In genomic region chr5:146385989-146386388, GRCm38 (mm10) we compare ENCODE assay signal across 9 mouse cellular contexts. TPM values are rescaled to one million over a fixed set of nuclear protein-coding genes. Genes with fewer than 3 reads are reported as not detected.
DNase-seq lines count a peak whose midpoint lies in the region; ATAC-seq and TF ChIP-seq lines count a peak whose summit lies in the region.
"Had no signal": no experiment of that assay in that cellular context is flagged by ENCODE, and none has a peak within 500 bp of the region (broad histone marks: within the 10 kb centered on the region; RNA-seq: fewer than 3 reads in every experiment).

No protein-coding gene starts in this region.

- H3K4me2 ChIP-seq in forebrain, embryonic 16.5 days (ENCODE audit: low read length), result peak overlapping the region; percentile 90
- H3K4me2 ChIP-seq in midbrain, embryonic 11.5 days, result peak overlapping the region; percentile 60

- no peaks in the 10 kb centered on the region for H3K36me3 ChIP-seq in forebrain, embryonic 16.5 days (ENCODE audit: control insufficient read depth, insufficient read depth)
- no peaks in the 10 kb centered on the region for H3K36me3 ChIP-seq in midbrain, embryonic 11.5 days (ENCODE audit: control insufficient read depth, insufficient read depth, low read length)
- H3K36me3 ChIP-seq in thymus, adult 2 months (ENCODE audit: control insufficient read depth, insufficient read depth, low read length), result no peaks in the 10 kb centered on the region

- peaks cover 4% of the 10 kb centered on the region for H3K9me3 ChIP-seq in forebrain, embryonic 16.5 days (ENCODE audit: control insufficient read depth, low read length)
- peaks cover 6% of the 10 kb centered on the region for H3K9me3 ChIP-seq in midbrain, embryonic 11.5 days (ENCODE audit: control insufficient read depth, low read length)

- no peak overlapping the region for H3K27ac ChIP-seq in gastrocnemius, adult 2 months
- no peak overlapping the region for H3K27ac ChIP-seq in forebrain, embryonic 16.5 days (ENCODE audit: low read length)
- peak overlapping the region; percentile 41; the same call in 1 of the 2 replicates for H3K27ac ChIP-seq in midbrain, embryonic 11.5 days (ENCODE audit: low read depth, low read length)
- no peak overlapping the region for H3K27ac ChIP-seq in thymus, adult 2 months (ENCODE audit: control insufficient read depth, insufficient read depth, low read length)

- ATAC-seq in forebrain, embryonic 16.5 days, result no peak
- peak; percentile 6; the same call in 1 of the 2 replicates for ATAC-seq in midbrain, embryonic 11.5 days (ENCODE audit: low FRiP score)
- ATAC-seq in megakaryocyte progenitor cell, adult 5-6 weeks (replicated peaks; ENCODE audit: poor library complexity), result no peak

- TF ChIP-seq POLR2A in thymus, adult 2 months (IDR thresholded peaks at IDR 0.05; ENCODE audit: control insufficient read depth, extremely low read depth, insufficient read depth, low read length, poor library complexity), result no peak

- no peaks in the 10 kb centered on the region for H3K27me3 ChIP-seq in forebrain, embryonic 16.5 days (replicated peaks; ENCODE audit: control insufficient read depth, insufficient read depth, low read length)
- no peaks in the 10 kb centered on the region for H3K27me3 ChIP-seq in midbrain, embryonic 11.5 days (ENCODE audit: control insufficient read depth, insufficient read depth, low read length)
- H3K27me3 ChIP-seq in thymus, adult 2 months (ENCODE audit: control insufficient read depth, insufficient read depth, low read length), result no peaks in the 10 kb centered on the region; the same call in 1 of the 2 replicates

- peaks cover 7% of the 10 kb centered on the region for H3K4me1 ChIP-seq in forebrain, embryonic 16.5 days (replicated peaks; ENCODE audit: control insufficient read depth, insufficient read depth, low read length)
- H3K4me1 ChIP-seq in midbrain, embryonic 11.5 days (ENCODE audit: control insufficient read depth, insufficient read depth, low read length), result peaks cover 5% of the 10 kb centered on the region; the same call in 1 of the 2 replicates
- no peaks in the 10 kb centered on the region for H3K4me1 ChIP-seq in thymus, adult 2 months (replicated peaks; ENCODE audit: control insufficient read depth, insufficient read depth, low read length)

- H3K4me3 ChIP-seq in gastrocnemius, adult 2 months, result peak overlapping the region; percentile 72
- H3K4me3 ChIP-seq in forebrain, embryonic 16.5 days (replicated peaks; ENCODE audit: low read length), result peak overlapping the region; percentile 87
- H3K4me3 ChIP-seq in midbrain, embryonic 11.5 days (ENCODE audit: low read depth, low read length), result peak overlapping the region; percentile 59
- H3K4me3 ChIP-seq in thymus, adult 2 months (ENCODE audit: control insufficient read depth, insufficient read depth, low read length), result no peak overlapping the region

- 4% methylated on average over 13 of the region's 13 CpGs for WGBS in forebrain, embryonic 16.5 days
- 4% methylated on average over 13 of the region's 13 CpGs for WGBS in midbrain, embryonic 11.5 days
- WGBS in thymus, adult 2 months, result 37% methylated on average over 13 of the region's 13 CpGs

- H3K9ac ChIP-seq in forebrain, embryonic 16.5 days (replicated peaks; ENCODE audit: low read depth, low read length), result peak overlapping the region; percentile 22; the same call in 1 of the 2 replicates
- H3K9ac ChIP-seq in midbrain, embryonic 11.5 days (ENCODE audit: low read length), result peak overlapping the region; percentile 79

- TF ChIP-seq CTCF in gastrocnemius, adult 2 months (IDR thresholded peaks at IDR 0.05), result no peak
- TF ChIP-seq CTCF in thymus, adult 2 months (IDR thresholded peaks at IDR 0.05; ENCODE audit: borderline replicate concordance, control insufficient read depth, extremely low read depth, insufficient read depth, low read length, poor library complexity), result no peak

- intact Hi-C loops in gastrocnemius, adult 2 months (cut with DNase I), result no loop called here
- intact Hi-C loops in gastrocnemius, postnatal 36 days (cut with DNase I), result no loop called here

- no peak for DNase-seq in gastrocnemius, adult 2 months
- DNase-seq in gastrocnemius, postnatal 36 days, result no peak
- DNase-seq in NIH3T3 (ENCODE audit: low read depth), result peak; percentile 8
- peak; percentile 95 for DNase-seq in midbrain, embryonic 11.5 days (ENCODE audit: low spot score, missing footprints)
- DNase-seq in thymus, adult 2 months, result no peak
- DNase-seq in testis, postnatal 14 days (ENCODE audit: low spot score), result no peak
- DNase-seq: layer of hippocampus, adult 9-11 months had no signal

RNA-seq across cellular contexts. Expression of gene Wasf3, which starts 1.2 kb away (rescaled TPM):
- total RNA-seq in gastrocnemius, adult 2 months (2021), result under 1 TPM; 0.64 to 0.92 TPM
- total RNA-seq in gastrocnemius, postnatal 36 days (2021), result under 1 TPM; 0.82 to 0.91 TPM
- polyA plus RNA-seq in forebrain, embryonic 16.5 days (2015; fragmentation: Nextera tagmentation; extraction: Ambion mirVana), result 12.8 and 15.1 TPM in 2 replicates
- polyA plus RNA-seq in midbrain, embryonic 11.5 days (2014; fragmentation: Nextera tagmentation; extraction: Ambion mirVana), result 6.3 and 6.4 TPM in 2 replicates
- polyA plus RNA-seq in thymus, adult 2 months (2012; rRNA removed), result 0.73 and 0.97 TPM in 2 replicates
- total RNA-seq in megakaryocyte progenitor cell, adult 5-6 weeks (2015), result not detected in 2 replicates
- not detected in 2 replicates for total RNA-seq in megakaryocyte progenitor cell, adult 5-6 weeks (2017)

Comparison
In these comparisons a context has a peak if more than half of its experiments do, and no peak if none do; other contexts are left out.
1. DNase-seq: peak in NIH3T3 (single experiment) and midbrain, embryonic 11.5 days (single experiment); none in gastrocnemius, adult 2 months (single experiment), gastrocnemius, postnatal 36 days (0 of 2), thymus, adult 2 months (single experiment) and testis, postnatal 14 days (single experiment).